Mouse (Mus musculus) G1E (cell line): ENCODE results near the gene Atoh8. TPM values are rescaled to one million over a fixed set of nuclear protein-coding genes. Genes with fewer than 3 reads are reported as not detected.

Experiments used
- ATAC-seq: 2 replicates; pipeline ENCODE4 v1.8.0; 2016; ENCODE audit warnings: mild to moderate bottlenecking; ENCODE audit not compliant: insufficient number of reproducible peaks, poor library complexity, low FRiP score, severe bottlenecking; ENCODE audit errors: extremely low read depth
- DNase-seq: peaks from one replicate; pipeline ENCODE4 v3.0.0; 2012; ENCODE audit warnings: low spot score
- H3K27me3 ChIP-seq: 2 replicates; pipeline ENCODE4 v1.6.1; 2012; ENCODE audit warnings: mild to moderate bottlenecking, low read length, inconsistent platforms; ENCODE audit not compliant: insufficient read depth
- H3K36me3 ChIP-seq: replicated peaks from 2 replicates; pipeline ENCODE3; 2012; ENCODE audit warnings: mild to moderate bottlenecking, inconsistent platforms
- H3K4me1 ChIP-seq: 2 replicates; pipeline ENCODE4 v1.6.1; 2012; ENCODE audit warnings: low read depth, low read length, inconsistent platforms, mixed read lengths; ENCODE audit not compliant: insufficient read depth
- H3K4me3 ChIP-seq: 2 replicates; pipeline ENCODE4 v1.5.1; 2012; ENCODE audit warnings: low read depth, mild to moderate bottlenecking, inconsistent platforms, low read length, moderate library complexity, mixed read lengths
- H3K9me3 ChIP-seq: replicated peaks from 2 replicates; pipeline ENCODE4 v1.6.1; 2012; ENCODE audit warnings: inconsistent platforms
- CTCF ChIP-seq: IDR thresholded peaks from 2 replicates; pipeline ENCODE4 v1.5.1; 2012; ENCODE audit warnings: low read depth, low read length, inconsistent platforms, mixed read lengths
- GATA1 ChIP-seq: IDR thresholded peaks from 2 replicates; pipeline ENCODE4 v1.6.1; 2012; ENCODE audit warnings: borderline replicate concordance, low read length, inconsistent platforms, mixed read lengths
- GATA2 ChIP-seq: IDR thresholded peaks from 2 replicates; pipeline ENCODE4 v1.6.1; 2012; ENCODE audit warnings: low read depth, low read length, inconsistent platforms, borderline replicate concordance
- POLR2AphosphoS5 ChIP-seq: IDR thresholded peaks from 2 replicates; pipeline ENCODE4 v1.6.1; 2012; ENCODE audit warnings: low read depth, low read length, inconsistent platforms; ENCODE audit not compliant: insufficient replicate concordance
- TAL1 ChIP-seq: conservative IDR thresholded peaks from 2 replicates; pipeline ENCODE4 v1.6.1; 2012; ENCODE audit warnings: low read depth, low read length, inconsistent platforms, mixed read lengths
- polyA plus RNA-seq: library from polyadenylated mRNA; stranded (reverse); fragments of >175 nt; gene quantifications from 2 replicates; pipeline ENCODE4 v1.2.3, GENCODE M21; 2012
- total RNA-seq, 2 experiments: library from RNA; stranded (forward) in 1 of 2; stranded (reverse) in 1 of 2; fragments of 200-1000 nt in 1 of 2; fragments of >200 nt in 1 of 2; fragmentation: Nextera tagmentation in 1 of 2; gene quantifications; 2 replicates each; pipeline ENCODE4 v1.2.3; 2014 to 2017

The Atoh8 gene
- total and polyA plus RNA-seq, 3 experiments = 0.03 TPM; not detected in 2

DNA sequence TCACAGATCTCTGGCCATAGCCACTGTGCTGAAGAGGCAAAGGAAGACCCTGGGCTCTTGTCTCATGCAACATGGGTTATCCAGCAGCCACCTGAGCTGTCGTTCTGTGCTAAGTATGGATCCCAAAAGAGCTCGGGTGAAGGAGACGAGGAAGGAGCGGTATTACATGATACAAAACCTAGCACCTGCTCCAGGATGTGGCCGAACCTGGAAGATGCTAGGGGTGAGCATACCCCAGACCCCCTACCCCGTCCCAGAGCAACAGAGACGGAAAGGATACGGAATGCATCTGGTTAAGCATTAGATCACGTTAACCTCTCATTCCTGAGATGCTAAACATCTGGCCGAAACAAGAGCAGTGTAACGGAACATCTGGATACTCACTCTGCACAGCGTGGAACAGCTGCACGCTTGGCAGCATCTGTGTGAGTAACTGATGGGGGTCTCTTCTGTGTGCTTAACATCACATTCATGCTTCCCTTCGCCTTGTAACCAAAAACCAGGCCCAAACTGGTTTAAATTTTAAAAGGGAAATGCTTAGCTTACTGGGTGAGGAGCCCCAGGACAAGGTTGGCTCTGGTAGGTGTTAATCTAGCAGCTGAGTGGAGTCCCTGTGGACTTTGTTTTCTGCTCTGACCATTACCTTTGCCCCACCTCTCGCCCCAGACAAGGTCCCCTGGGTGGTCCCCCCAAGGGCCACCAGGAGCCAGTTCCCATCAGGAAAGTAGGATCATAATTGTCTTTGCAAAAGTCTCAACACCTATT is 13.0 kb upstream of the Atoh8 start:
- peaks cover 42% of the 10 kb centered on the region for H3K27me3 ChIP-seq
- no peak for ATAC-seq
- TF ChIP-seq GATA1 (no peak), TAL1 (no peak), POLR2AphosphoS5 (no peak), GATA2 (no peak), CTCF (no peak)
- no peak overlapping the region for H3K4me3 ChIP-seq
- H3K36me3 ChIP-seq = no peaks in the 10 kb centered on the region
- DNase-seq = no peak
- no peaks in the 10 kb centered on the region for H3K4me1 ChIP-seq
- H3K9me3 ChIP-seq = no peaks in the 10 kb centered on the region

DNA sequence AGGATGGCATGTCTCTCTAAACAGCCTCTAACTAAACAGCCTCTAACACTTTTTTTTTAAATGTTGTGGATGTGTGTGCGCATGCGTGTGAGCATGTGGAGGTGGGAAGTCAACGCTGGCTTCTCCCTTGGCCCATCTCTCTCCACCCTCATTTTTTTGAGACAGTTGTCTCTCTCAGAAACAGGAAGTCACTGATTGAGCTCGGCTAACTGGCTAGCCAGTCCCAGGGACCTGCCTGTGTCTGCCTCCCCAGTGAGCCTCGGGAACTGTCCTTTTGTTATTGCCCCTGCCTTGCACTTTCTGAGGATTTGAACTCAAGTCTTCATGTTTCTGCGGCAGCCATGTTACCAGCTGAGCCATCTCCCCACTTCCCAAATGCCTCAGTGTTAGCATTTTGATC is 10.9 kb upstream of the Atoh8 start:
- TF ChIP-seq CTCF = no peak
- TF ChIP-seq TAL1 = no peak
- TF ChIP-seq GATA2 = no peak
- no peak for TF ChIP-seq GATA1
- no peak for TF ChIP-seq POLR2AphosphoS5
- DNase-seq (no peak), ATAC-seq (no peak)
- Histone ChIP-seq H3K4me3 (no peak overlapping the region), H3K4me1 (no peaks in the 10 kb centered on the region), H3K27me3 (peaks cover 44% of the 10 kb centered on the region), H3K36me3 (no peaks in the 10 kb centered on the region), H3K9me3 (no peaks in the 10 kb centered on the region)

DNA sequence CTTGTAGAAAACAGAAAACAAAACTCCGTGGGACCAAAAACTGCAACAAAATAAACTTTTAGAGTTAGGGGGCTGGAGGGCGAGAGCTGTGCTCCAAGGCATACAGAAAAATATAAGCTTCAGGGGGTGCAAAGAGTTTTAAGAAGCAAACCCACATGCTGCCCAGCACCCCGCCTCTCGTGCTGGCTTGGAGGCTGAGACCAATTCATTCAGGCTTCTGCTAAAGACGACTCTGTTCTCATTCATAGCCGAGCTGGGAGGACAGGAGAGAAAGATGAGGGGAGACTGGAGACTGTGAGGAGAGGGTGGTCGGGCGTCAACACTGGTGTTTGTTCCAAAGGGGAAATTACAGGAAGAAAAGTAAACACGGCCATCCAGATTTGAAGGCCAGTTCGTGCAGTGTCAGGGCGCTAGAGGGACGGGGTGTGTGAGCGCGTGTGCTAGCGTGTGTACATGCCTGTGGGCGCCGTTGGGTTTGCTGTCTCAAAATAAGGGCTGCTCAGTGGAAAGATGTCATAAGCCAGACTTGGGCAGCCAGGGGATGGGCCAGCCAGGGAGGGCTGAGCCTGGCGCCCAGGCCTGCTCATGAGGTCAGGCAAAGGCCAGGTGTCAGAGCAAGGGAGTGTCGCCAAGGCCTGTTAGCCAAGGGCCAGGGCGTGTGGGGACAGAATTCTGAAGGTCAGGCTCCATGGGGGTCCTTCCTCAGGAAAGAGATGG is 9.3 kb upstream of the Atoh8 start:
- no peak for DNase-seq
- no peak for ATAC-seq
- Histone ChIP-seq H3K27me3 (peaks cover 59% of the 10 kb centered on the region), H3K9me3 (no peaks in the 10 kb centered on the region), H3K4me1 (no peaks in the 10 kb centered on the region), H3K36me3 (no peaks in the 10 kb centered on the region), H3K4me3 (no peak overlapping the region)
- TF ChIP-seq GATA1 = no peak
- TF ChIP-seq TAL1 = no peak

DNA sequence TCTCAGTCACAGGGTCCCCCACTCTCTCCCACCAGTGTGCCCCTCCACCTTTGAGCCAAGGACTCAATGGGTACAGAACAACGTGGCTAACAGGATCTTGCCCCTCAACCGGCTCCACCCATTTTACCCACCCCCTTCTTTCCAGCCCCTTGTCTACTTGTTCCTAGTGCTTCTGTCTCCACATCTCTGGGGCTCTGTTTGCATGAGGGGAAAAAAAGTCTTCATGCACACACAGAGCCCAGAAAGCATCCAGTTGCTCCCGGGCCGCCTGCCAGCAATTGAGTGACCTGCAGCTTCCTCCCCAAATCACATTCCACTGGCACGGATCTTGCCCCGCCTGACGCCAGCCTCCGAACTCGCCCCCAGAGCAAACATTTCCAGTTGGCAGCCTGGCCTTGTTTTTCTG is 8.8 kb upstream of the Atoh8 start:
- ATAC-seq (no peak), DNase-seq (no peak)
- Histone ChIP-seq H3K9me3 (no peaks in the 10 kb centered on the region), H3K4me3 (no peak overlapping the region), H3K4me1 (no peaks in the 10 kb centered on the region), H3K27me3 (peaks cover 62% of the 10 kb centered on the region), H3K36me3 (no peaks in the 10 kb centered on the region)
- no peak for TF ChIP-seq POLR2AphosphoS5
- TF ChIP-seq GATA2 = no peak
- TF ChIP-seq GATA1 = no peak
- TF ChIP-seq CTCF = no peak
- no peak for TF ChIP-seq TAL1

DNA sequence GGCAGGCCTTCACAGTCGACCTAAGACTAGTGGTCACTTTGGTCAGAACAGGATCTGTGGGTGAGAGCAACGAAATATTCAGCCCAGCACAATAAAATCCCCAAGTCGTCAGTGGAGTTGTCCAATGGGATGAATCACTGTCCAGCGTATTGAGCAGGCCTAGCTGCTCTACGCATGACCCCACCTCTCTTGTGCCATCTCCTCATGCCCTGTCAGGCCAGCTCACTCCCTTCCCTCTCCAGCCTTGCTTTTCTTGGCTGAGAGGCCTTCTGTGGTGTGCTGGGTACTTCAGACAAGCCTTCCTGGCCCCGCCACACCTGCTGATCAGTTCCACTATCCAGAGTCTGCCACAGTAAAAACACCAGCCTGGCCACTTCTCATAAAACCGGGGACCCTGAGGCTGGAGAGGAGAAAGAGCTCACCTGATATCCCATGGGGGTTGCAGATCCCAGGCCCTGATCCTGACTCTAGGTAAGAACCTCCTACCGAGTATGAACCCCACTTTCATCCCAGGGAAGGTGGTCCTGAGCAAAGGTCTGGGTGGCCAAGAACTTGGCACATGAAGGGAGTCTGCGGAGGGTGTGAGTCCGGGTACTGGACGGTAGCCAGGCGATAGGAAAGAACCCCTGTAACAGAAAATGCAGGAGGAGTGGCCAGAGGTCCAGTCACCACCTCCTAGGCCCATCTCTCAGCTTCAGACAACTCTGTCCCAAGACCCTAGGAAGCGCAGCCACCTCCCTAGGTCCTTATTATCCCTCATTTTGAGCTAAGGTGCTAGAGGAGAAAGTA is 7.3 kb upstream of the Atoh8 start:
- no peaks in the 10 kb centered on the region for H3K36me3 ChIP-seq
- no peak for DNase-seq
- no peaks in the 10 kb centered on the region for H3K4me1 ChIP-seq
- no peaks in the 10 kb centered on the region for H3K9me3 ChIP-seq
- H3K27me3 ChIP-seq = peaks cover 67% of the 10 kb centered on the region
- no peak overlapping the region for H3K4me3 ChIP-seq
- no peak for TF ChIP-seq CTCF
- no peak for ATAC-seq

DNA sequence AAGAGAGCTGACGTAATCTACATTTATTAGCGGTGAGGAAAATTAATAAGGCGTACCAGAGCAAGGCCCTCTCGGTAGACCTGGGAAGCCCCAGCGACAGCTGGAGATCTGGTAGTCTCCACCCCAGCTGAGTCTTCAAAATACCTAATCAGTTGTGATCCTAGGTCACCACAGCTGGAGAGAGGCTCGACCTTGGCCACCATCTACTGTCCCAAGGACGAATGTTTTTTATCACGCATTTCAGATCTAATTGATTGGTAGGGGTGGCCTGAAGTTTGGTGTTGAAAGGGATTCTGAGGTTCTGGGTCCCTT is 6.4 kb upstream of the Atoh8 start:
- no peak for ATAC-seq
- DNase-seq = no peak
- Histone ChIP-seq H3K9me3 (no peaks in the 10 kb centered on the region), H3K27me3 (peaks cover 65% of the 10 kb centered on the region), H3K4me3 (no peak overlapping the region), H3K4me1 (no peaks in the 10 kb centered on the region), H3K36me3 (no peaks in the 10 kb centered on the region)
- no peak for TF ChIP-seq CTCF
- no peak for TF ChIP-seq GATA2
- TF ChIP-seq TAL1 = no peak
- no peak for TF ChIP-seq POLR2AphosphoS5
